Mouse (Mus musculus): ENCODE measurements around the gene Atp5j.

DNA sequence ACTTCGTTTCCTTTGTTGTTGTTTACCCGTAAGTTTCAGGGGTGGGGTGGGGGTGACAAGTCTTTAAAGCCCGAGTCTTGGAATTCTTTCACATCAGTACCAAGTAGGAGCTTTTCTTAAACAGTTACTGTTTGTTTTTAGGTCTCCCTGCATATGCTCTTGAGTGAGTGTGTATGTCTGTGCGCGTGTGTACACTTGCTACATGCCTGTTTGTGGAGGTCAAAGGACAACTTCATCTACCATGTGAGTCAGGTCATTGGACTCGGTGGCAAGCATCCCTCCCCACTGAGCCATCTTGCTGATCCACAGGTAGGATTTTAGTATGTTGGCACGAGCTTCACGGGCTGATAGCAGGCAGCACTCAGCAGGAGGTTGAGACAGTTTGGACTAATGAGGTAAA, 38.4 kb upstream of the Atp5j start:
- no peak for TF ChIP-seq CTCF (IDR thresholded peaks at IDR 0.05; ENCODE audit: extremely low read depth, insufficient read depth, insufficient read length, insufficient replicate concordance)
- TF ChIP-seq POLR2A (IDR thresholded peaks at IDR 0.05; ENCODE audit: low read depth, low read length), result no peak

All from spleen, adult 2 months (tissue).